Mouse (Mus musculus) E14TG2a.4 (cell line): Measurements from ENCODE around the gene Stx18.

Source experiments
- CTCF ChIP-seq: conservative IDR thresholded peaks from 2 replicates; pipeline ENCODE4 v1.5.1; 2014; ENCODE audit warnings: low read length
- NANOG ChIP-seq: IDR thresholded peaks from 2 replicates; pipeline ENCODE4 v1.6.1; 2014; ENCODE audit warnings: borderline replicate concordance, low read length, mixed read lengths
- POU5F1 ChIP-seq: IDR thresholded peaks from 2 replicates; pipeline ENCODE4 v1.6.1; 2014; ENCODE audit warnings: low read length, borderline replicate concordance

DNA sequence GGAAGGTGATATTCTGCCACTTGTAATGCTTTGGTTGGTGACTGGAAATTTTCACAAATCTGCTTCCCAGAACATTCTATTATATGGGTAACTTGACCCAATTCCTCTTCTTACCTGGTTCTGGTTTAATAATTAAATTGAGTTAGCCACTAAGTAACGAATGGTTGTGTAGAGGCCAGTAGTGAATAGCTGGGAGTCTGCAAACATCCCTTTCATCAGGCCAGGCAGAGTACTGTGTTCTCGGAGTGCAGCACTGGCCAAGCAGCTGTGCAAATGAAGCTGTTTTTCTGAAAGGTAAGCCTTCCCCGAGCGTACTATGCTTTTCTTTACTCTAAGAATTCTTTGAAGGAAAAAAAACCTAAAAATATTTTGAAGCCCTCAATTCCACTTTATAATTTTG, 37.8 kb downstream of the Stx18 start:
- TF ChIP-seq CTCF (no peak), POU5F1 (no peak), NANOG (no peak)
